Mouse (Mus musculus) layer of hippocampus, postnatal 10 days (tissue): Measurements from ENCODE around the gene Jaml. TPM values are rescaled to one million over a fixed set of nuclear protein-coding genes. Genes with fewer than 3 reads are reported as not detected.
A peak's percentile ranks its signal among the peaks of the same experiment; 100 is the strongest.

Source experiments
- DNase-seq, 2 experiments: peaks; one replicate each; pipeline ENCODE4 v3.0.0; 2021; ENCODE audit warnings: low spot score in 2 of 2
- total RNA-seq, 2 experiments: library from RNA; stranded (reverse); gene quantifications; 2 replicates each; pipeline ENCODE4 v1.2.3; 2021

Jaml gene
- total RNA-seq, 2 experiments from 2014 or later: not detected

GRCm38 (mm10) chr9:45120567-45120966 lies 41.6 kb downstream of the Jaml start:
- no peak for DNase-seq

GRCm38 (mm10) chr9:45121001-45121400 lies 42.0 kb downstream of the Jaml start:
- no peak for DNase-seq

- peak; percentile 81 to 83 for DNase-seq
These were observed 42.8 kb downstream of the Jaml start for GRCm38 (mm10) chr9:45121769-45122168.

GRCm38 (mm10) chr9:45122209-45122761 lies 43.3 kb downstream of the Jaml start:
- peak; percentile 62 to 66 for DNase-seq

GRCm38 (mm10) chr9:45125211-45125610 lies 46.2 kb downstream of the Jaml start:
- DNase-seq: no peak

GRCm38 (mm10) chr9:45126941-45127340 lies 48.0 kb downstream of the Jaml start:
- DNase-seq: no peak

- no peak for DNase-seq
These were observed 51.1 kb downstream of the Jaml start for GRCm38 (mm10) chr9:45130119-45130518.

GRCm38 (mm10) chr9:45133484-45134310 lies 54.7 kb downstream of the Jaml start:
- peak; percentile 39 to 54 for DNase-seq

GRCm38 (mm10) chr9:45136442-45137169 lies 57.6 kb downstream of the Jaml start:
- no peak for DNase-seq

- DNase-seq: peak; percentile 37 to 39
These were observed 59.4 kb downstream of the Jaml start, which contains the start of gene Scn4b for GRCm38 (mm10) chr9:45138191-45139032. TSS of gene Scn4b (plus strand) at chr9:45138395.

GRCm38 (mm10) chr9:45139082-45139481 lies 60.1 kb downstream of the Jaml start:
- no peak for DNase-seq

- DNase-seq: no peak
These were observed 62.0 kb downstream of the Jaml start for GRCm38 (mm10) chr9:45140945-45141344.

- no peak for DNase-seq
These were observed 63.7 kb downstream of the Jaml start for GRCm38 (mm10) chr9:45142686-45143085.

GRCm38 (mm10) chr9:45145533-45146266 lies 66.7 kb downstream of the Jaml start:
- DNase-seq: peak; percentile 18 to 22

GRCm38 (mm10) chr9:45146267-45146597 lies 67.2 kb downstream of the Jaml start:
- DNase-seq: peak; percentile 88

GRCm38 (mm10) chr9:45150933-45151332 lies 72.0 kb downstream of the Jaml start:
- DNase-seq: no peak

GRCm38 (mm10) chr9:45153361-45153760 lies 74.4 kb downstream of the Jaml start:
- no peak for DNase-seq
